Mouse (Mus musculus): Measurements from ENCODE around the gene Umps. TPM values are rescaled to one million over a fixed set of nuclear protein-coding genes. Genes with fewer than 3 reads are reported as not detected.

The Umps gene
- total RNA-seq, 2 experiments from 2014 or later: 12.0 to 12.1 TPM

GRCm38 (mm10) chr16:33965878-33966537 is 830 bp downstream of the Umps start:
- intact Hi-C loops (cut with DNase I): no loop called here
- no peak for DNase-seq

GRCm38 (mm10) chr16:33963509-33963908 is 3.3 kb downstream of the Umps start:
- no peak for DNase-seq
- intact Hi-C loops (cut with DNase I): no loop called here

- DNase-seq: no peak
- intact Hi-C loops (cut with DNase I): no loop called here
Measured at GRCm38 (mm10) chr16:33954793-33955192, 12.0 kb downstream of the Umps start.

- no peak for DNase-seq
- intact Hi-C loops (cut with DNase I): no loop called here
Measured at GRCm38 (mm10) chr16:33953008-33953407, 13.8 kb downstream of the Umps start.

- intact Hi-C loops (cut with DNase I): loop anchor here (1.0 to 2.0 kb wide), 2 partner anchors 38 to 131 kb away; no protein-coding TSS in a partner anchor
- DNase-seq: peak; percentile 88 to 94
Measured at GRCm38 (mm10) chr16:33950830-33951229, 16.0 kb downstream of the Umps start.

- DNase-seq: no peak
- intact Hi-C loops (cut with DNase I): loop anchor here (2.0 kb wide), 1 partner anchor 38 kb away; no protein-coding TSS in a partner anchor
Measured at GRCm38 (mm10) chr16:33950386-33950785, 16.5 kb downstream of the Umps start.

- intact Hi-C loops (cut with DNase I): no loop called here
- no peak for DNase-seq
Measured at GRCm38 (mm10) chr16:33947664-33948571, 18.9 kb downstream of the Umps start.

GRCm38 (mm10) chr16:33946021-33946420 is 20.8 kb downstream of the Umps start:
- intact Hi-C loops (cut with DNase I): no loop called here
- DNase-seq: no peak

- peak in 1 of 2 experiments; percentile 56 for DNase-seq
- intact Hi-C loops (cut with DNase I): no loop called here
Measured at GRCm38 (mm10) chr16:33944772-33945171, 22.1 kb downstream of the Umps start.

GRCm38 (mm10) chr16:33944126-33944525 is 22.7 kb downstream of the Umps start:
- intact Hi-C loops (cut with DNase I): no loop called here

GRCm38 (mm10) chr16:33943388-33943787 is 23.4 kb downstream of the Umps start:
- DNase-seq: no peak
- intact Hi-C loops (cut with DNase I): no loop called here

More at GRCm38 (mm10) chr16:33944126-33944525, 22.7 kb downstream of the Umps start:
- DNase-seq: no peak

- intact Hi-C loops (cut with DNase I): no loop called here
Measured at GRCm38 (mm10) chr16:33942341-33942740, 24.5 kb downstream of the Umps start.

GRCm38 (mm10) chr16:33941271-33941781 is 25.5 kb downstream of the Umps start:
- DNase-seq: peak; percentile 87 to 88
- intact Hi-C loops (cut with DNase I): loop anchor here (2.0 kb wide), 1 partner anchor 51 kb away; no protein-coding TSS in a partner anchor

More at GRCm38 (mm10) chr16:33942341-33942740, 24.5 kb downstream of the Umps start:
- peak; percentile 68 to 72 for DNase-seq

GRCm38 (mm10) chr16:33940095-33940494 is 26.7 kb downstream of the Umps start:
- intact Hi-C loops (cut with DNase I): loop anchor here (2.0 kb wide), 1 partner anchor 49 kb away; no protein-coding TSS in a partner anchor
- DNase-seq: peak in 1 of 2 experiments; percentile 22

GRCm38 (mm10) chr16:33939636-33940035 is 27.2 kb downstream of the Umps start:
- peak; percentile 57 to 59 for DNase-seq

GRCm38 (mm10) chr16:33939133-33939531 is 27.7 kb downstream of the Umps start:
- intact Hi-C loops (cut with DNase I): no loop called here
- peak in 1 of 2 experiments; percentile 45 for DNase-seq

More at GRCm38 (mm10) chr16:33939636-33940035, 27.2 kb downstream of the Umps start:
- intact Hi-C loops (cut with DNase I): loop anchor here (2.0 kb wide), 1 partner anchor 49 kb away; no protein-coding TSS in a partner anchor

- peak in 1 of 2 experiments; percentile 54 for DNase-seq
- intact Hi-C loops (cut with DNase I): no loop called here
Measured at GRCm38 (mm10) chr16:33938311-33939132, 28.3 kb downstream of the Umps start.

- DNase-seq: peak; percentile 92
- intact Hi-C loops (cut with DNase I): no loop called here
Measured at GRCm38 (mm10) chr16:33937567-33937966, 29.3 kb downstream of the Umps start.

GRCm38 (mm10) chr16:33936885-33937284 is 30.0 kb downstream of the Umps start:
- intact Hi-C loops (cut with DNase I): no loop called here

GRCm38 (mm10) chr16:33935407-33935785 is 31.4 kb downstream of the Umps start:
- DNase-seq: no peak
- intact Hi-C loops (cut with DNase I): no loop called here

More at GRCm38 (mm10) chr16:33936885-33937284, 30.0 kb downstream of the Umps start:
- DNase-seq: peak in 1 of 2 experiments; percentile 10
